Mouse (Mus musculus) CH12.LX (cell line): Measurements from ENCODE around the gene Chmp5. TPM values are rescaled to one million over a fixed set of nuclear protein-coding genes. Genes with fewer than 3 reads are reported as not detected.

Source experiments
- polyA plus RNA-seq: library from polyadenylated mRNA; unstranded; fragments of >175 nt; gene quantifications from 2 replicates; pipeline ENCODE4 v1.2.1, GENCODE M21; 2012; ENCODE audit warnings: low read depth; ENCODE audit not compliant: insufficient read length
- total RNA-seq, 2 experiments: library from RNA; depleted of rRNA; stranded (reverse); fragments of 300-350 nt in 1 of 2; fragments of >200 nt in 1 of 2; gene quantifications; 2 replicates each; pipeline ENCODE4 v1.2.3; 2012 to 2014

The Chmp5 gene
- total and polyA plus RNA-seq, 3 experiments: 45.9 to 86.7 (median 53.0) TPM

Other genes with a start within 250 kb of the Chmp5 start
- 15.1 and 17.0 TPM in 2 replicates for gene Aptx, start 245.2 kb upstream of the Chmp5 start, total RNA-seq (2012; rRNA removed)
- gene Aptx, start 245.2 kb upstream of the Chmp5 start, total RNA-seq (2014; rRNA removed): 15.8 and 16.6 TPM in 2 replicates
- 20.2 and 22.0 TPM in 2 replicates for gene Aptx, start 245.2 kb upstream of the Chmp5 start, polyA plus RNA-seq
- gene Dnaja1, start 226.3 kb upstream of the Chmp5 start, total RNA-seq (2012; rRNA removed): 67.9 and 127 TPM in 2 replicates
- 117 and 170 TPM in 2 replicates for gene Dnaja1, start 226.3 kb upstream of the Chmp5 start, total RNA-seq (2014; rRNA removed)
- gene Dnaja1, start 226.3 kb upstream of the Chmp5 start, polyA plus RNA-seq: 412 and 485 TPM in 2 replicates
- gene Smu1, start 190.5 kb upstream of the Chmp5 start, total RNA-seq (2012; rRNA removed): 93.4 and 108 TPM in 2 replicates
- gene Smu1, start 190.5 kb upstream of the Chmp5 start, total RNA-seq (2014; rRNA removed): 182 and 183 TPM in 2 replicates
- 111 and 118 TPM in 2 replicates for gene Smu1, start 190.5 kb upstream of the Chmp5 start, polyA plus RNA-seq
- 39.5 and 46.6 TPM in 2 replicates for gene B4galt1, start 94.4 kb upstream of the Chmp5 start, total RNA-seq (2012; rRNA removed)
- gene B4galt1, start 94.4 kb upstream of the Chmp5 start, total RNA-seq (2014; rRNA removed): 59.6 and 66.6 TPM in 2 replicates
- gene B4galt1, start 94.4 kb upstream of the Chmp5 start, polyA plus RNA-seq: 72.4 and 80.2 TPM in 2 replicates
- gene Spink4, start 28.4 kb upstream of the Chmp5 start, total RNA-seq (2012; rRNA removed): not detected in 2 replicates
- not detected in 2 replicates for gene Spink4, start 28.4 kb upstream of the Chmp5 start, total RNA-seq (2014; rRNA removed)
- gene Spink4, start 28.4 kb upstream of the Chmp5 start, polyA plus RNA-seq: not detected in 2 replicates
- gene Bag1, start 113 bp upstream of the Chmp5 start, total RNA-seq (2012; rRNA removed): 105 and 123 TPM in 2 replicates
- 149 and 190 TPM in 2 replicates for gene Bag1, start 113 bp upstream of the Chmp5 start, total RNA-seq (2014; rRNA removed)
- gene Bag1, start 113 bp upstream of the Chmp5 start, polyA plus RNA-seq: 161 and 193 TPM in 2 replicates
- 53.7 and 55.5 TPM in 2 replicates for gene Nfx1, start 22.5 kb downstream of the Chmp5 start, total RNA-seq (2012; rRNA removed)
- gene Nfx1, start 22.5 kb downstream of the Chmp5 start, total RNA-seq (2014; rRNA removed): 70.5 and 75.2 TPM in 2 replicates
- gene Nfx1, start 22.5 kb downstream of the Chmp5 start, polyA plus RNA-seq: 87.0 and 89.8 TPM in 2 replicates
- gene Aqp7, start 99.7 kb downstream of the Chmp5 start, total RNA-seq (2012; rRNA removed): not detected in 2 replicates
- not detected in 2 replicates for gene Aqp7, start 99.7 kb downstream of the Chmp5 start, total RNA-seq (2014; rRNA removed)
- gene Aqp7, start 99.7 kb downstream of the Chmp5 start, polyA plus RNA-seq: 0.10 TPM in 1 of 2 replicates, not detected in the other
- gene Aqp3, start 149.8 kb downstream of the Chmp5 start, total RNA-seq (2012; rRNA removed): not detected in 2 replicates
- gene Aqp3, start 149.8 kb downstream of the Chmp5 start, total RNA-seq (2014; rRNA removed): not detected in 2 replicates
- gene Aqp3, start 149.8 kb downstream of the Chmp5 start, polyA plus RNA-seq: not detected in 2 replicates
- gene Nol6, start 176.0 kb downstream of the Chmp5 start, total RNA-seq (2012; rRNA removed): 30.0 and 38.1 TPM in 2 replicates
- 22.0 and 24.7 TPM in 2 replicates for gene Nol6, start 176.0 kb downstream of the Chmp5 start, total RNA-seq (2014; rRNA removed)
- 79.3 and 81.5 TPM in 2 replicates for gene Nol6, start 176.0 kb downstream of the Chmp5 start, polyA plus RNA-seq
- gene Ube2r2, start 187.3 kb downstream of the Chmp5 start, total RNA-seq (2012; rRNA removed): 30.4 and 31.7 TPM in 2 replicates
- 38.9 and 53.7 TPM in 2 replicates for gene Ube2r2, start 187.3 kb downstream of the Chmp5 start, total RNA-seq (2014; rRNA removed)
- 83.7 and 90.9 TPM in 2 replicates for gene Ube2r2, start 187.3 kb downstream of the Chmp5 start, polyA plus RNA-seq